Mouse (Mus musculus) brown adipose tissue, adult 24 weeks (tissue): ENCODE data around the gene 1190002N15Rik. TPM values are rescaled to one million over a fixed set of nuclear protein-coding genes. Genes with fewer than 3 reads are reported as not detected.

ENCODE experiments used
- H3K27ac ChIP-seq: fragments of 200-500 bp; replicated peaks from 2 replicates; pipeline ENCODE4 v1.5.1; 2012; ENCODE audit warnings: low read depth, mild to moderate bottlenecking, low read length
- H3K4me1 ChIP-seq: fragments of 200-500 bp; 2 replicates; pipeline ENCODE4 v1.6.1; 2012; ENCODE audit warnings: low read length, mixed read lengths; ENCODE audit not compliant: control insufficient read depth, insufficient read depth, insufficient read length
- H3K4me3 ChIP-seq: fragments of 200-500 bp; 2 replicates; pipeline ENCODE4 v1.5.1; 2012; ENCODE audit warnings: low read depth, mild to moderate bottlenecking, low read length, moderate library complexity; ENCODE audit not compliant: insufficient read depth
- polyA plus RNA-seq: library from polyadenylated mRNA; stranded (reverse); fragments of >200 nt; gene quantifications from 2 replicates; pipeline ENCODE4 v1.2.4, GENCODE M21; 2012; ENCODE audit not compliant: missing spikeins, insufficient read depth, insufficient read length

The 1190002N15Rik gene
- polyA plus RNA-seq, 1 experiment = 8.4 TPM

DNA sequence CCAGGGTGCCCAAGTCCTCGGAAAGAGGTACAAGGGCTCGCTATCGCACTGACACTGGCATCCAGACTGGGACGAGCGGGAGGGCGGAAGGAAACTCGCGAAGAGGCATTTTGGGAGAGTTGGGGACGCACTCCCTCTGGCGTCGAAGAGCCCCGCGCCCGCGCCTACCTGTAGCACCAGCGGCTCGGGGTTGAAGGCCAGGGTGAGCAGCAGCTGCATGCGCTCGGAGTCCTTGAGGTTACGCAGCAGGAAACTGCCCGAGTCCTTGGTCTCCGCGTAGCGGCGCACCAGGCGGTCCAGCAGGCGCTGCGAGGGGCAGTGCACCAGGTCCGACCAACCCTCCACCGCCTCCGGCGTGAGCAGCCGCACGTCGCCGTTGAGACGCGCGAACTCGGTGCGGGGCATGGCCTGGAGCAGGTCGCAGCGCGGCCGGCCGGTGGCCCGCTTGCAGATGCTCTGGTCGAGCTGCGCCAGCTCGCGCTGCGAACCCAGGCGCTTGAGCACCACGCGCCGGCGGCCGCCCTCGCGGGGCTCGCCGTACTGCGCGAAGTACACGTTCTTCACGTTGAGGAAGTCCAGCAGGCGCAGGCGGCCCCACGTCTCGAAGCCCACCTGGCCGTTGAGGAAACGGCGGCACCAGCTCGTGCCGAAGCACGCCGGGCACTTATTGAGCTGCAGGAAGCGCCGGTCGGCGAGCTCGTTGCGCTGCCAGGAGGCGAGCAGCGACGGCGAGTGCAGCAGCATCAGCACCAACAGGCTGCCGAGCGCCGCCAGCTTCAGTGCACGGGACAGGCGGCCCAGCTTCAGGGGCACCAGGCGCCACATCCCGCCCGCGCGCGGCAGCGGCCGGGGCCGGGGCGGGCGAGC lies 597 bp downstream of the 1190002N15Rik start:
- H3K4me3 ChIP-seq = peak overlapping the region; percentile 76
- no peaks in the 10 kb centered on the region for H3K4me1 ChIP-seq
- H3K27ac ChIP-seq = peak overlapping the region; percentile 80

DNA sequence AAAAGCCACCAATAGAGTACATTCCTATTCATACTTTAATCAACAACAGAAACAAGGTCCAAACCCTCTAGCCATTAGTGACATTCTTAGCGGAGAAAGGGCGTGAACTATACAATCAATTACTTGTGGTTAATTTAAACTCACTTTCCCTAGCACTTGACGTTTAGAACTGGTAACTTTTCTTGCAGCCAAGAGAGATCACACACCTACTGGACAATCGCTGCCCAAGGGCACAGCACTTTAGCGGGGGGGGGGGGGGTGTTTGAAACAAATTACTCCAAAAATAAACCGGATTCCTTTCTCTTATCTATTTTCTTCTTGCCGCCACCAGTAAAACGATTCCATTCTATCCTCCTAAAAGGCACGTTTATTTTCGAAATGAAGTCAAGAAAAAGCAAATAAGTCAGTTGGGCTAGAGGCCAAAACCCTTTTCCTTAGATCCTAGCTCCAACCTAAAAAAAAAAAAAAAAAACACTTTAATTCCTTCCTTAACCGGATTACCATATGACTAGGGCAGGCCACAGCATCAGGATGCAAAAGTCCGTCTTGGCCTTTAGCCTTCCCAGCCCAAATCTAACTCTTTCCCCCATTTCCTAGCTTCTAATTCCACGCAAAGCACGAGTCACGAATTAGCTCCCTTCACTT lies 1.5 kb downstream of the 1190002N15Rik start:
- no peaks in the 10 kb centered on the region for H3K4me1 ChIP-seq
- peak overlapping the region; percentile 76 for H3K4me3 ChIP-seq
- H3K27ac ChIP-seq = peak overlapping the region; percentile 80

DNA sequence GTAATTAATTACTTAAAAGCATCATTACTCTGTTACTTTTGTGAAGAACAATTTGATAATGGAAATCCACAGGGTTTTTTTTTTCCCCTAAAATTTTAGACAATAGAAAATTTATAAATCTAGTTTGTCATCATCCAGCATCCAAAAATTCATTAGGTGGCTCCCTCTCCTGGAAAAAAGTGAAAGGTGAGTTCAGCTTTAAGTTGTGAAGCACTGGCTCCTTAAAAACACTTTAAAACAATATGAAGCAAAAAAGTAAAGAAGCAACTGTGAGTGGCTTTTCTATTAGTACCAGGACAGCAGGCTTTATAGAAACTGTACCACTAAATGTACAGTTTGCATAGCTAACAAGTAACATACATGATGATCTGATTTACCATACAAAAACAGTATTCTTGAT lies 3.1 kb downstream of the 1190002N15Rik start:
- Histone ChIP-seq H3K4me3 (no peak overlapping the region), H3K4me1 (peaks cover 5% of the 10 kb centered on the region), H3K27ac (no peak overlapping the region)

DNA sequence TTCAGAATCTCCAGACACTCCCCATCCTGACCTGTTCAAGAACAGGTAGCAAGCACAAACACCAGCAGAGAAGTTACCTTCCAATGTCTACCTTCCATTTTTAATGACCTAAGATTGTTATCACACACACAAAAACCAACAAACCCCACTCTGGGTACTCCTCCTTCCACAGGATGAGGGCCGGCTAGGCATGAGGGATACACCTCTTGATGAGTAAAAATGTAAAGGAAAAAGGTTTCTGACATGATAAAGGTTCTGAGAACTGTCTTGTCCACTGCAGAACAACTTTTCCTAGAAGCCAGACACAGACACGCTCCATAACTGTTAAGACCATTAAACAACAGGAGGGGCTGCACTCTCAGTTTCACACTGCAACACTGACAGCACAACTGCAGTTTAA lies 3.7 kb downstream of the 1190002N15Rik start:
- H3K4me1 ChIP-seq = peaks cover 5% of the 10 kb centered on the region
- H3K27ac ChIP-seq = 0 out of 2 replicates have a peak overlapping the region, but pooled peaks have one; percentile 1
- peak overlapping the region; percentile 24; the same call in 1 of the 2 replicates for H3K4me3 ChIP-seq

DNA sequence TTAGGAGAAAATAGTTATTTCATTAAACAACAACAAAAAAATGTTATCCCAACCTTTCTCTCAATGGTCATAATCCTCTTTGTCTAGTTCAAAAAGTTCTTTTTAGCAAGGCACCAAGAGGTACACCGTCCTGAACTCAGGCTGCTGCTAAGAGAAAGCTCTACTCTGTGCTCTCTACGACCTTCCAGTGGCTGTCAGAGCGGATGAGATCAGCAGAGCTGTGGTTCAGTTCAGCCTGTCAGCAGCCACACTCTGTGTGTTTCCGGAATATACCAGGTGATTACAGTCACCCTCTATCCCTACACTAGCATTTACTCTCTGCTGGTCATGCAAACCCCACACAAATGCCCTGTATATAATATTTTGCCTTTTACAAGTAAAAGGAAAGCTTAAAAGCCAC lies 4.2 kb downstream of the 1190002N15Rik start:
- H3K4me1 ChIP-seq = peaks cover 5% of the 10 kb centered on the region
- peak overlapping the region; percentile 26; the same call in 1 of the 2 replicates for H3K27ac ChIP-seq
- H3K4me3 ChIP-seq = peak overlapping the region; percentile 16; the same call in 1 of the 2 replicates

DNA sequence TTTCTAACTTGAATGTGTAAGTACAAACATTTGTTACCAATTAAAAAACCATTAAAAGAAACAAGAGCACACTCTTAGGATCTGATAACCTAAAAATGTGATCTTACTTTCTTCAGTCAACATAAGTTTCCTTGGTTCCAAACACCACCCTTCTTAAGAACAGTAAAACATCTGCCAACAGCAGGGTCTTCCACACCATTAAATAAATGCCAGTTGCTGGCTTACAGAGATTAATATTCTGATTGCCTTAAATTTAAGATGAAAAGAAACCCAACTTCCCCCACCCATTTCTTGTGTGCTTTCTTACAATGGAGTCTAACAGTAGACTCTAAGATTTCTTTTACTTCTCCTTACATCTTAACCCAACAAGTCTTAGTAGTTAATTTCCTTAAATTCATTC lies 7.9 kb downstream of the 1190002N15Rik start:
- Histone ChIP-seq H3K4me3 (no peak overlapping the region), H3K27ac (no peak overlapping the region), H3K4me1 (peaks cover 14% of the 10 kb centered on the region)

DNA sequence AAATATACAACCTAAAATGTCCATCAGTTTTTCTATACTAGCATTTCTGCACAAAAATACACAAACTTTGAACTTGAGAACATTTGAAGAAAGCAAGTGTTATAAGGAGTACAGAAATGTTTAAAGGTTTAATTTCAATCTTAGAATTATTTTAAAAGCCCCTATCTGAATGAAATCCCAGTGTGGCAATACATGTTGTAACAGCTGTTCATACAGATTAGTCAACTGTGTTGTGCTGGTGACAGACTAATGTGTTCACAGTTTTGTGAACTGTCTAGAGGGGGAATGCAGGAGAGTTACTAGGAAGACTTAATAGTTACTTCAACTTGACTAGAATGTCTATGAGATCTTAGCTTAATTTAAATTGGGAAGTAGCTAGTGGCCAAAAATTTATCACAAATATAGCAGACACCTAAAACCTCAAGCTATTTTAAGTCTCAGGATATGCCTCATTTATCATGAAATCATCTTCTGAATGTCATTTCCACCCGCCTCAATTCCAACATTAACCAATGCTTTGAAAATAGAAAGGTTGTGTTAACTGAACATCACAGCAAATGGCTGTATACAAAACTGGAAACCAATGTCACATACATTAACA lies 8.6 kb downstream of the 1190002N15Rik start:
- Histone ChIP-seq H3K27ac (no peak overlapping the region), H3K4me3 (no peak overlapping the region), H3K4me1 (peaks cover 14% of the 10 kb centered on the region)

DNA sequence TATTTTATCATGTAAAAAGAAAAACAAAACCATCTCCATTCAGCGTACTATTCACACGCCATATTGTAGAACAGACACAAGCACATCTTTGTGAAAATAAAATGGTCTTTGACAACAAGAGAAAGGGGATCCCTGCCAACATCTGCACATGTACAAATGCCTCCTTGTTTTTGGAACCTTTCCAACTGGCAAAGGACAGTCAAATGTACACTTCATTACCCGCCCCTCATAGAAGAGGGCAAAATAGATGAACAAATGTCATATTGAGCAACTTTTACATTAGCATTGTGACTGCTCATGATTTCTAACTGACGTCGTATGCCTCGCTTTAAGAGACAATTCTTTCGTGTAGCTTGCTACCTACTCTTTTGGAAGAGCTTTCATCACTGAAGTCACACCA lies 11.4 kb downstream of the 1190002N15Rik start:
- H3K4me1 ChIP-seq = peaks cover 16% of the 10 kb centered on the region
- peak overlapping the region; percentile 31 for H3K27ac ChIP-seq
- H3K4me3 ChIP-seq = no peak overlapping the region

DNA sequence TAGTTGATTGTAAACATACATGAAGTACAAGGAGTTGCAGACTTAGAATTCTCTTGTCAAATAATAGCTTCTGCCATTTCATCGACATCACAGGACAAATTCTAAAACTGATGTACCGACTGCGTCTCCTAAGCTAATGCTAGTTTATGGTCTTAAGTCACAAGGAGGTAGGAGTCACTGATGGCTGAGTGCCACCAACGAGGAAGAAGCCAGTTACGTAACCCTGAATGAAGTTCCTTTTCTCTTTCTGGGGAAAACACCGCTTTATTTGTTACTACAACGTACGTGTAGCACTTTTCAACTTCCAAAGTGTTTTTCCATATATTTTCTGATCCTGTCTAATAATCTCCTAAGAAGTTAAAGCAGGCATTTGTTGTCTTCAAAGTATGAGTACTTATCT lies 25.6 kb downstream of the 1190002N15Rik start:
- no peak overlapping the region for H3K4me3 ChIP-seq
- no peak overlapping the region for H3K27ac ChIP-seq
- H3K4me1 ChIP-seq = no peaks in the 10 kb centered on the region

DNA sequence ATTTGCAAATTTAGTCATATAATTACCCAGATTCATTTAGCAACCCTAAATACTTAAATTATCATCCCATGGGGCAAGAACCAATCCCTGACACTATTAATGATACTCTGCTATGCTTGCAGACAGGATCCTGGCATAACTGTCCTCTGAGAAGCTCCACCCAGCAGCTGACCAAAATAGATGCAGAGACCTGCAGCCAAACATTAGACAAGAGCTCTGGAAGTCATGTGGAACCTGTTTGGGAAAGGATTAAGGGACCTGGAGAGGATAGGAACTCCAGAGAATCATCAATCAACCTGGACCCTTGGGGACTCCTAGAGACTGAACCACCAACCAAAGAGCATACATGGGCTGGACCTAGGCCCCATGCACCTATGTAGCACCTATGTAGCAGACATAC lies 26.7 kb downstream of the 1190002N15Rik start:
- Histone ChIP-seq H3K4me3 (no peak overlapping the region), H3K27ac (no peak overlapping the region), H3K4me1 (no peaks in the 10 kb centered on the region)

DNA sequence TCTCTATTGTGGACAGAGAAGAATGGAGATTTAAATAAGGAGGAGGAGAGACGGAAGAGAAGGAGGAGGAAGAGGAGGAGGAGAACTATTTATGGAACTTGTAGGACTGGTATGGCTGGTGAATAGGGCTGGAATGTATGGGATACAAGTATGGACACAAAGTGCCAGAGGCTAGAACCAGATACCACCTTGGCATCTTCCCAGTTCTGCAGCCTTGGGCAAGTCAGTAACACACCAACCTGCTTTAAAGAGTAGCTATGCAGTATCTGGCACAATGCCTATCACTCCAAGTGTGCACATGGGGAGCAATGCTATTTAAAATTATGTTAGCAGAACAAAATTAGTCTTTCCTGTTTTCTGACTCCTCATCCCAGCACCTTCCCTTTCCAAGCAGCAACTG lies 30.9 kb downstream of the 1190002N15Rik start:
- Histone ChIP-seq H3K27ac (no peak overlapping the region), H3K4me3 (no peak overlapping the region)

DNA sequence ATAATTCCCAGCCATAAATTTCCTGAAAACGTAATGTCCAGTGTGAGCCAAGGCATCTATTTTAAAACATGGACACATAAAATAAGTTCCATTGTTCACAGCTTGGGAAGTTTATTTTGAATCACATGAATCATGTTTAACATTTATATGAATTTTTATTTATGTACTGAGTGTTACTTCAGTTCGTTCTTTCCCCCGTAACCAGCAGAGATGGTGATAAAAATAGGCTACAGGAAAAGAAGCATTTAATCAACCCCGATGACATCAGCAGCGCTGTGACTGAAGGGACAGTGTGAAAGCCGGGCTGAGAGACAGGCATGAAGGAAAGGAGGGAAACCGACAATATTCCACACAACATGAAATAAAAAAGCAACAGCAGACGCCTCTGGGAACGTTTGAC lies 46.4 kb downstream of the 1190002N15Rik start:
- H3K27ac ChIP-seq = no peak overlapping the region
- H3K4me3 ChIP-seq = no peak overlapping the region
- no peaks in the 10 kb centered on the region for H3K4me1 ChIP-seq

More for the DNA sequence above, 30.9 kb downstream of the 1190002N15Rik start:
- H3K4me1 ChIP-seq = no peaks in the 10 kb centered on the region

DNA sequence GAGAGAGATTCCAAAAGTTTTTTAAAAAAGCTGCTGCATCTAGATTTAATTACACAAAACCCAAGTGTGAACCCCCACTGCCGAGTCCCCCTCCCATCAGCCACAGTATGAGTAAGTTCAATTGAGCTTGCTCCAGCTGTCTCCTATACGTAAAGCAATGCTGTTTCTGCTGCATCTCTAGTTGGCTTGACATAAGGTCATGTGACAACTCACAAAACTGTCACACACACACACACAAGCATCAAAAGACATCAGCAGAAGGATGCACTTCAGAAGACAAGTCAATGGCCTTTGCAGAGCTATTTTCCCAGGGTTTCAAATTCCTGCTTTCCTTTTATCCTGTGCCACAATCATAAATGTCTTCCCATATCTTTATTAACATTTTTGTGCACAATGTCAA lies 49.9 kb downstream of the 1190002N15Rik start:
- no peak overlapping the region for H3K4me3 ChIP-seq
- no peak overlapping the region for H3K27ac ChIP-seq
- H3K4me1 ChIP-seq = no peaks in the 10 kb centered on the region

DNA sequence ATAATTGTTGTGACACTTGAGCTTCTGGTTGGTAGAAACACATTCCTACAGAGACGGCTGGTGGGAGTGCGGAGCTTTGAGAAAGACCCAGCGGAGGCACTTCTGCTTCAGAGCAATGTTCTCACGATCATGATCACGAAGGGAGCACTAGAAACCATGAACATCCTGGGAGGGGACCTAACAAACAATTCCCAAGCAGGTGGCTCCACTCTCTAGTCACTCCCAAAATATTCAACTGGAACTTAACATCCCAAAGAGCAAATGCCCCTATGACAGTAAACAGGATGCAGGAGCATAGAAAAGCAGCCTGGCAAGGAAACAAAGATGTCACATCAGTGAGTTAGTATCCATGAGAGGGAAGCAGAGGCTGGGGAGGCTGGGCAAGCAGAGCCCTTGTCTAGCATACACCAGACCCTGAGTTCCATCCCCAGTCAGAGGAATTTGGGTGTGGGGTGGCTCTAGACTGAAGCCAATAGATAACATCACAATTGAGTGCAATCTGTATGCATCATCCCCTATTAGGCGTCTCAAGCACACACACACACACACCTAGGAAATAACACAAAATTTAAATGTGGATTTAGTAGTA lies 54.5 kb downstream of the 1190002N15Rik start:
- H3K4me3 ChIP-seq = no peak overlapping the region
- no peaks in the 10 kb centered on the region; the same call in 1 of the 2 replicates for H3K4me1 ChIP-seq
- no peak overlapping the region for H3K27ac ChIP-seq
